Mouse (Mus musculus) heart, adult 2 months (tissue): Measurements from ENCODE around the gene Tceanc.

ENCODE experiments used
- CTCF ChIP-seq: fragments of 200-600 bp; IDR thresholded peaks from 2 replicates; pipeline ENCODE4 v1.8.1; 2022; ENCODE audit warnings: antibody characterized with exemption, mild to moderate bottlenecking, moderate library complexity
- EP300 ChIP-seq: fragments of 200-500 bp; IDR thresholded peaks from 2 replicates; pipeline ENCODE4 v1.6.1; 2011; ENCODE audit warnings: low read depth, low read length, control low read depth; ENCODE audit not compliant: insufficient read depth

- TF ChIP-seq CTCF = no peak
- TF ChIP-seq EP300 = no peak
Observed at GRCm38 (mm10) chrX:166528126-166528525, 9.8 kb upstream of the Tceanc start.
